Mouse (Mus musculus): ENCODE results near the gene Zfp275. TPM values are rescaled to one million over a fixed set of nuclear protein-coding genes. Genes with fewer than 3 reads are reported as not detected.
"Not testable (repeated sequence)": the region's sequence is repeated elsewhere in the genome, so short reads cannot be mapped to it uniquely, and the experiment has no call there.

Gene Zfp275
- total and polyA plus RNA-seq, 3 experiments = 4.8 to 7.5 (median 6.2) TPM

DNA sequence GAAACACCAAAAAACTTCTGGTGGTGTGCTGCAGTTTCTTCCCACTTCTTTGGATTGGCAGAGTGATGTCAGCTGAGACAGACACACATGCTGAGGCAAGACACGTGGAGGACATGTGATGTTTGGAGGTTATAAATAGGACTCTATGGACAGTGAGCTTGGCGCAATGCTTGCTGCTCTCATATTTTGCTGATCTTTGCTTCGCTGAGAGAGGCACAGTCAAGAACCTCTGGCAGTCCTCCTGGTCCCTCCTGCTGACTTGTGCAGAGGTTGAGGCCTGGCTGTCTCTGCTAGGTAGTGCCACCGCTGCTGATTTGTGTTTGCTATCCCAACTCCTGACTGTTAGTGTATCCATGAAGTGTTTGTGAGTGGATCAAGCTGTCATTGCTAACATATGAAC lies 49.1 kb downstream of the Zfp275 start:
- H3K36me3 ChIP-seq (ENCODE audit: control insufficient read depth, insufficient read depth, low read length) = no peaks in the 10 kb centered on the region
- no peak for DNase-seq
- H3K4me3 ChIP-seq = no peak overlapping the region
- no peaks in the 10 kb centered on the region for H3K27me3 ChIP-seq (ENCODE audit: control insufficient read depth, insufficient read depth, low read length)
- intact Hi-C loops (cut with DNase I) = no loop called here
- no peaks in the 10 kb centered on the region for H3K4me1 ChIP-seq (ENCODE audit: control insufficient read depth, insufficient read depth, low read length)
- H3K79me2 ChIP-seq (replicated peaks; ENCODE audit: control insufficient read depth, insufficient read depth, low read length) = no peaks in the 10 kb centered on the region
- TF ChIP-seq CTCF (IDR thresholded peaks at IDR 0.05) (no peak), POLR2A (IDR thresholded peaks at IDR 0.05; ENCODE audit: insufficient read depth, low read depth, low read length) (no peak), EP300 (IDR thresholded peaks at IDR 0.05; ENCODE audit: insufficient read depth, low read depth, low read length) (no peak)
- 50% methylated on average over 4 of the region's 4 CpGs for WGBS
- H3K27ac ChIP-seq = no peak overlapping the region
- no peak overlapping the region for H3K9ac ChIP-seq (ENCODE audit: low read depth, low read length)

DNA sequence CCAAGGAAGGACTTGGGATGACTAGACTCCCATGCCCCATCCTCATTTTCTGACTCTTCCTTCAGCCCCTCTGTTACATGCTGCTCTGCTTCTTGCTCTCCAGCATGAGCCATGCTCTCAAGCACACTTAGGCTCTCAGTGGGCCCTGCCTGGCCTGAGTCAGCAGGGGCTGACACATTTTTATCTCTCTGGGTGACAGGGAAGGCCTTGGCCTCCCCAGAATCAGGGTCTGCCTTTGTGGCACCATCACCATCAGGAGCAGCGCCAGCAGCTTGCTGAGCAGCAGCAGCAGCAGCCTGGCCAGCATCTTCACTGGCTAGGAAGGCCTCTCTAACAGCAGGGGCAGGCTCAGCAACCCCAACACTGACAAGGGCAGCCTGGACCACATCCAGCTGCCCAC lies 54.0 kb downstream of the Zfp275 start:
- no peaks in the 10 kb centered on the region for H3K36me3 ChIP-seq (ENCODE audit: control insufficient read depth, insufficient read depth, low read length)
- intact Hi-C loops (cut with DNase I) = no loop called here
- no peaks in the 10 kb centered on the region for H3K4me1 ChIP-seq (ENCODE audit: control insufficient read depth, insufficient read depth, low read length)
- no peak overlapping the region for H3K27ac ChIP-seq
- TF ChIP-seq POLR2A (IDR thresholded peaks at IDR 0.05; ENCODE audit: insufficient read depth, low read depth, low read length) (no peak), EP300 (IDR thresholded peaks at IDR 0.05; ENCODE audit: insufficient read depth, low read depth, low read length) (no peak), CTCF (IDR thresholded peaks at IDR 0.05) (no peak)
- no peak overlapping the region for H3K4me3 ChIP-seq
- 88% methylated on average over 1 of the region's 1 CpGs for WGBS
- H3K79me2 ChIP-seq (replicated peaks; ENCODE audit: control insufficient read depth, insufficient read depth, low read length) = no peaks in the 10 kb centered on the region
- H3K27me3 ChIP-seq (ENCODE audit: control insufficient read depth, insufficient read depth, low read length) = no peaks in the 10 kb centered on the region
- H3K9ac ChIP-seq (ENCODE audit: low read depth, low read length) = no peak overlapping the region
- no peak for DNase-seq

DNA sequence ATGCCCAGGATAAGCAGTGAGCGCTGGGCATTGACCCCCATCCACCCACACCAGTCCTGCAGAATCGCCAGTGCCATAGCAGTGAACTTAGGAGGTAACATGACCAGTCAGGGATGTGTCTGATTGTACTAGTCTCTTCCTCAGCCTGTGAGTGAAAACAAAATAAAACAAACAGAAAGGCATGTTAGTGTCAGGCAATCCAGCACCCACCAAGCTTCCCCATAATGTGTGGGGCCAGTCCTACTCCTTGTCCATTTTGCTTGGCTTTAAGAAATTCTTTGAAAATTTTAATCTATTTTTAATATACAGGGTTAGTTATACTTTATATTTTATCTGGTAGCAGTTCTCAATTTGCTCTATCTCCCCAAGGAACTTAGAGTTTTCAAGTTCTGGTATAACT lies 56.2 kb downstream of the Zfp275 start, which contains the start of gene Gm18336:
Gene Gm18336 (minus strand): TSS at position 101 of the 400 bp plus-strand sequence.
- 71% methylated on average over 2 of the region's 2 CpGs for WGBS
- H3K27me3 ChIP-seq (ENCODE audit: control insufficient read depth, insufficient read depth, low read length); DNase-seq; H3K4me3 ChIP-seq; H3K27ac ChIP-seq; H3K79me2 ChIP-seq (replicated peaks; ENCODE audit: control insufficient read depth, insufficient read depth, low read length); H3K4me1 ChIP-seq (ENCODE audit: control insufficient read depth, insufficient read depth, low read length); H3K36me3 ChIP-seq (ENCODE audit: control insufficient read depth, insufficient read depth, low read length); H3K9ac ChIP-seq (ENCODE audit: low read depth, low read length); intact Hi-C loops (cut with DNase I): not testable (repeated sequence)

DNA sequence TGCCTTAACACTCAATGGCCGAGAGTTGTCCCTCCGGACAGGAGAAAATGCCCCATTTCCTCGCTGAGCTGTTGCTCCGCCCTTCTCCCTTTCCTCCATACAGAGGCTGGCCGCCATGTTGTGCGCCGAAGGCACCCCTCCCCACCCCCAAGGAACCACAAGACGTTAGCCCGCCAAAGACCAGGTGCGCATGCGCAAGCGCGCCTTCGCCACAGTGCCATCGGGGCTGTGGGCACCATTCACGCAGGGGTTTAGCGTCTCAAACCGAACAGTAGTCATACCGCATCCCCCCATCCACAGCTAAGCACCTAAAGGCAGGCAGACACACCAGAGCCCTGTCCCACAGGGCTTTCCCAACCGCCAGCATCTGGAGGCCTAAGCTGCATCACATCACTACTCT lies 58.5 kb downstream of the Zfp275 start:
- no peak for TF ChIP-seq CTCF (IDR thresholded peaks at IDR 0.05)
- TF ChIP-seq POLR2A (IDR thresholded peaks at IDR 0.05; ENCODE audit: insufficient read depth, low read depth, low read length) = no peak
- no peak for TF ChIP-seq EP300 (IDR thresholded peaks at IDR 0.05; ENCODE audit: insufficient read depth, low read depth, low read length)
- WGBS = 82% methylated on average over 20 of the region's 20 CpGs
- H3K4me1 ChIP-seq (ENCODE audit: control insufficient read depth, insufficient read depth, low read length) = no peaks in the 10 kb centered on the region

DNA sequence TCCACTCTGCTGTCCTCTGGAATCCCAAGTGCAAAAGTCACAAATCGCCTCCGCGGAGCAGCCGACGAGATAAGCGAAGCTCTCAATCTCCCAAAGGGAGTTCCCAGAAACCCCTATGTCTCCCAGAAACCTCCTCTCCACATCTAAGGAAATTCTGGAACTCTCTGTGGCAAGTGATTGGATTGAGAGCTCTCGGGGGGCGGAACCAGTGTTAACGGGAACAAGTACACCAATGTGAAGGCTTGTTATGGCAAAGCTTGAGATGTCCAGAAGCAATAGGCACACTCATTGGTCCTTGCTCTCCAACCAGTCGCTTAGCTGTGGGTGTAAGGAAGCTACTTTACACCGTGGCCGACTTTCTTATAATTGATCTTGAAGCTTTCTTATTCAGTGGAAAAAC lies 59.2 kb downstream of the Zfp275 start:
- no peak overlapping the region for H3K9ac ChIP-seq (ENCODE audit: low read depth, low read length)
- intact Hi-C loops (cut with DNase I) = no loop called here
- H3K36me3 ChIP-seq (ENCODE audit: control insufficient read depth, insufficient read depth, low read length) = no peaks in the 10 kb centered on the region
- no peak overlapping the region for H3K4me3 ChIP-seq
- H3K4me1 ChIP-seq (ENCODE audit: control insufficient read depth, insufficient read depth, low read length) = no peaks in the 10 kb centered on the region
- no peaks in the 10 kb centered on the region for H3K27me3 ChIP-seq (ENCODE audit: control insufficient read depth, insufficient read depth, low read length)
- WGBS = 88% methylated on average over 12 of the region's 12 CpGs
- H3K27ac ChIP-seq = no peak overlapping the region
- no peak for DNase-seq
- no peak for TF ChIP-seq CTCF (IDR thresholded peaks at IDR 0.05)
- TF ChIP-seq EP300 (IDR thresholded peaks at IDR 0.05; ENCODE audit: insufficient read depth, low read depth, low read length) = no peak
- no peak for TF ChIP-seq POLR2A (IDR thresholded peaks at IDR 0.05; ENCODE audit: insufficient read depth, low read depth, low read length)
- no peaks in the 10 kb centered on the region for H3K79me2 ChIP-seq (replicated peaks; ENCODE audit: control insufficient read depth, insufficient read depth, low read length)

More for the DNA sequence above, 58.5 kb downstream of the Zfp275 start:
- DNase-seq = no peak
- Histone ChIP-seq H3K4me3 (no peak overlapping the region), H3K36me3 (ENCODE audit: control insufficient read depth, insufficient read depth, low read length) (no peaks in the 10 kb centered on the region), H3K79me2 (replicated peaks; ENCODE audit: control insufficient read depth, insufficient read depth, low read length) (no peaks in the 10 kb centered on the region), H3K9ac (ENCODE audit: low read depth, low read length) (no peak overlapping the region), H3K27ac (no peak overlapping the region), H3K27me3 (ENCODE audit: control insufficient read depth, insufficient read depth, low read length) (no peaks in the 10 kb centered on the region)
- intact Hi-C loops (cut with DNase I) = no loop called here

Other genes starting within 250 kb of the Zfp275 start
- 1 to 10 TPM in 1 of 2 experiments, under 1 TPM in 1; 0.32 to 1.3 TPM for gene Xlr3a, start 245.5 kb upstream of the Zfp275 start, total RNA-seq (2021)
- 0.23 and 0.76 TPM in 2 replicates for gene Xlr3a, start 245.5 kb upstream of the Zfp275 start, polyA plus RNA-seq (2012; rRNA removed)
- gene Gm14685, start 225.6 kb upstream of the Zfp275 start, total RNA-seq (2021) = not detected
- gene Gm14685, start 225.6 kb upstream of the Zfp275 start, polyA plus RNA-seq (2012; rRNA removed) = 0.08 TPM in 1 of 2 replicates, not detected in the other
- gene Xlr5b, start 193.8 kb upstream of the Zfp275 start, total RNA-seq (2021) = not detected
- gene Xlr5b, start 193.8 kb upstream of the Zfp275 start, polyA plus RNA-seq (2012; rRNA removed) = not detected in 2 replicates
- gene DXBay18, start 193.2 kb upstream of the Zfp275 start, total RNA-seq (2021) = not detected
- gene DXBay18, start 193.2 kb upstream of the Zfp275 start, polyA plus RNA-seq (2012; rRNA removed) = not detected in 2 replicates
- not detected for gene Spin2d, start 165.6 kb upstream of the Zfp275 start, total RNA-seq (2021)
- not detected in 2 replicates for gene Spin2d, start 165.6 kb upstream of the Zfp275 start, polyA plus RNA-seq (2012; rRNA removed)
- under 1 TPM; 0.25 to 0.99 TPM for gene Xlr3b, start 150.4 kb upstream of the Zfp275 start, total RNA-seq (2021)
- gene Xlr3b, start 150.4 kb upstream of the Zfp275 start, polyA plus RNA-seq (2012; rRNA removed) = 0.35 and 0.59 TPM in 2 replicates
- gene Xlr4b, start 128.3 kb upstream of the Zfp275 start, total RNA-seq (2021) = 1 to 10 TPM in 1 of 2 experiments, under 1 TPM in 1; 0.32 to 1.9 TPM
- gene Xlr4b, start 128.3 kb upstream of the Zfp275 start, polyA plus RNA-seq (2012; rRNA removed) = 0.20 and 0.29 TPM in 2 replicates
- gene F8a, start 114.3 kb upstream of the Zfp275 start, total RNA-seq (2021) = 1 to 10 TPM; 6.0 to 6.9 TPM
- gene F8a, start 114.3 kb upstream of the Zfp275 start, polyA plus RNA-seq (2012; rRNA removed) = 5.1 and 5.9 TPM in 2 replicates
- gene Xlr4c, start 99.5 kb upstream of the Zfp275 start, total RNA-seq (2021) = not detected
- gene Xlr4c, start 99.5 kb upstream of the Zfp275 start, polyA plus RNA-seq (2012; rRNA removed) = not detected in 2 replicates
- not detected for gene Xlr3c, start 77.2 kb upstream of the Zfp275 start, total RNA-seq (2021)
- gene Xlr3c, start 77.2 kb upstream of the Zfp275 start, polyA plus RNA-seq (2012; rRNA removed) = not detected in 2 replicates
- not detected for gene Xlr5a, start 49.6 kb upstream of the Zfp275 start, total RNA-seq (2021)
- gene Xlr5a, start 49.6 kb upstream of the Zfp275 start, polyA plus RNA-seq (2012; rRNA removed) = not detected in 2 replicates
- gene Xlr5c, start 49.6 kb upstream of the Zfp275 start, total RNA-seq (2021) = not detected
- not detected in 2 replicates for gene Xlr5c, start 49.6 kb upstream of the Zfp275 start, polyA plus RNA-seq (2012; rRNA removed)
- gene Gm45015, start 5.8 kb upstream of the Zfp275 start, total RNA-seq (2021) = not detected
- not detected in 2 replicates for gene Gm45015, start 5.8 kb upstream of the Zfp275 start, polyA plus RNA-seq (2012; rRNA removed)
- gene Gm18336, start 56.1 kb downstream of the Zfp275 start, total RNA-seq (2021) = not detected
- not detected in 2 replicates for gene Gm18336, start 56.1 kb downstream of the Zfp275 start, polyA plus RNA-seq (2012; rRNA removed)
- not detected for gene Zfp92, start 68.5 kb downstream of the Zfp275 start, total RNA-seq (2021)
- gene Zfp92, start 68.5 kb downstream of the Zfp275 start, polyA plus RNA-seq (2012; rRNA removed) = not detected in 2 replicates
- not detected for gene Trex2, start 92.7 kb downstream of the Zfp275 start, total RNA-seq (2021)
- gene Trex2, start 92.7 kb downstream of the Zfp275 start, polyA plus RNA-seq (2012; rRNA removed) = not detected in 2 replicates
- 1 to 10 TPM; 4.3 to 5.5 TPM for gene Haus7, start 116.4 kb downstream of the Zfp275 start, total RNA-seq (2021)
- gene Haus7, start 116.4 kb downstream of the Zfp275 start, polyA plus RNA-seq (2012; rRNA removed) = 6.0 and 8.9 TPM in 2 replicates
- 100 to 1,000 TPM; 190 to 202 TPM for gene Bgn, start 141.0 kb downstream of the Zfp275 start, total RNA-seq (2021)
- gene Bgn, start 141.0 kb downstream of the Zfp275 start, polyA plus RNA-seq (2012; rRNA removed) = 378 and 439 TPM in 2 replicates
- under 1 TPM in 1 of 2 experiments, not detected in 1; 0.14 TPM for gene Atp2b3, start 160.5 kb downstream of the Zfp275 start, total RNA-seq (2021)
- 0.09 and 0.12 TPM in 2 replicates for gene Atp2b3, start 160.5 kb downstream of the Zfp275 start, polyA plus RNA-seq (2012; rRNA removed)

Measured in heart, adult 2 months (tissue).